Mouse (Mus musculus): Measurements from ENCODE around the gene Lipe.

- TF ChIP-seq GATA1 (IDR thresholded peaks at IDR 0.05; ENCODE audit: borderline replicate concordance, low read length) (no peak), FLI1 (IDR thresholded peaks at IDR 0.05; ENCODE audit: low read length) (no peak)
Measured at GRCm38 (mm10) chr7:25406468-25406867, 8.0 kb upstream of the Lipe start.

Data from megakaryocyte, embryonic 14.5 days (primary cell).